Mouse (Mus musculus) spleen, adult 2 months (tissue): ENCODE data around the gene Cic.

Experiments used
- CTCF ChIP-seq: fragments of 200-500 bp; IDR thresholded peaks from 2 replicates; pipeline ENCODE4 v1.5.1; 2011; ENCODE audit warnings: mild to moderate bottlenecking, inconsistent platforms; ENCODE audit not compliant: insufficient read depth, insufficient read length, insufficient replicate concordance; ENCODE audit errors: extremely low read depth
- POLR2A ChIP-seq: fragments of 200-500 bp; IDR thresholded peaks from 2 replicates; pipeline ENCODE4 v1.6.1; 2011; ENCODE audit warnings: low read depth, low read length, inconsistent platforms

- TF ChIP-seq CTCF: no peak
- TF ChIP-seq POLR2A: no peak
These were observed 55.7 kb downstream of the Cic start for GRCm38 (mm10) chr7:25323219-25323618.
